Mouse (Mus musculus): ENCODE data around the gene Ramp1. TPM values are rescaled to one million over a fixed set of nuclear protein-coding genes. Genes with fewer than 3 reads are reported as not detected.

Ramp1 gene
- polyA plus RNA-seq, 1 experiment from 2014 or later: 5.2 TPM

DNA sequence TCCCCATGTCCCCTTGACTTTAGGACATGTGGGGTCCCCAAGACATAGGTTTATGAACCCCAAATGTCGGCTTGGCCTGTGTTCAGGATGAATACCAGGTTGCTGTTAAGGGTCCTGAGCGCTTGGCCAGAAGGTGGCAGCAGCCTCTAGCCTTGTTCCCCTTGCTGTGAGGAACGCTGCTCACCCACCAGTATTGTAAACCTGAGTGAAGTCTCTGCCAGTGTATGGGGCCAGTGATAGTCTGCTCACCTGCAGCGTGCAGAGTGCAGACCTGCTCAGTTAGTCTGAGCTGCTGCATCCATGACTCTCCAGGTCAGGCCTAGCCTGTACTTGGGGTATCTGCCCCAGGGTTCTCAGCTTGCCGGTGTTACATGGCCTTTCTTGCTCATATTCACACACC lies 536 bp upstream of the Ramp1 start:
- Histone ChIP-seq H3K4me3 (ENCODE audit: low read depth, low read length) (no peak overlapping the region), H3K9me3 (replicated peaks; ENCODE audit: control insufficient read depth, low read length) (no peaks in the 10 kb centered on the region), H3K4me2 (ENCODE audit: low read depth, low read length) (peak overlapping the region; percentile 61), H3K36me3 (ENCODE audit: control insufficient read depth, insufficient read depth) (no peaks in the 10 kb centered on the region), H3K27me3 (ENCODE audit: control insufficient read depth, insufficient read depth, low read depth, low read length) (peaks cover 21% of the 10 kb centered on the region), H3K27ac (ENCODE audit: low read length) (no peak overlapping the region), H3K4me1 (ENCODE audit: control insufficient read depth, low read depth, low read length) (peaks cover 8% of the 10 kb centered on the region), H3K9ac (ENCODE audit: low read depth, low read length) (no peak overlapping the region)
- WGBS (ENCODE audit: insufficient replicate concordance): 15% methylated on average over 5 of the region's 5 CpGs
- 0 out of 2 replicates have a peak, but pooled peaks have one; percentile 11 for ATAC-seq (ENCODE audit: low read depth)

DNA sequence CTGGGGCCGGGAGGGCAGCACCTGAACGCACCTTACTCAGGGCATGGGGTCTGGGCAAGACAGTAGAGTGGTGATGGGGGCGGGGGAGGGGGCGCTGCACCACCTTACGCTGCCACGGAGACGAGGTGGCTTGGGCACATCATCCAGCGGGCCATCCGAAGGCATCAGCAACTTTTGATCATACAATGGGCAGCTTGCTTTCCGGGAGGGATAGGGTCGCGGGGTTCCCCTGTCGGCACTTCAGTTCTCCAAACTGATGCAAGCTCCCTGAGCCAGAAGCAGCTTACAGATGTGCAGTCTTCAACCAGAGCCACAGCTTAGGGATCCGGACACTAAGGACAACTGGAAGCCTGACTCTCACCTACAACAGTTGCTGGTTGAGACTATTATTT lies 548 bp downstream of the Ramp1 start:
- Histone ChIP-seq H3K4me2 (ENCODE audit: low read depth, low read length) (peak overlapping the region; percentile 61), H3K4me1 (ENCODE audit: control insufficient read depth, low read depth, low read length) (peaks cover 8% of the 10 kb centered on the region), H3K27ac (ENCODE audit: low read length) (no peak overlapping the region), H3K4me3 (ENCODE audit: low read depth, low read length) (peak overlapping the region; percentile 55), H3K27me3 (ENCODE audit: control insufficient read depth, insufficient read depth, low read depth, low read length) (peaks cover 21% of the 10 kb centered on the region), H3K9me3 (replicated peaks; ENCODE audit: control insufficient read depth, low read length) (no peaks in the 10 kb centered on the region), H3K36me3 (ENCODE audit: control insufficient read depth, insufficient read depth) (no peaks in the 10 kb centered on the region), H3K9ac (ENCODE audit: low read depth, low read length) (peak overlapping the region; percentile 42)
- WGBS (ENCODE audit: insufficient replicate concordance): 4% methylated on average over 14 of the region's 14 CpGs
- ATAC-seq (ENCODE audit: low read depth): peak; percentile 21; the same call in 1 of the 2 replicates

DNA sequence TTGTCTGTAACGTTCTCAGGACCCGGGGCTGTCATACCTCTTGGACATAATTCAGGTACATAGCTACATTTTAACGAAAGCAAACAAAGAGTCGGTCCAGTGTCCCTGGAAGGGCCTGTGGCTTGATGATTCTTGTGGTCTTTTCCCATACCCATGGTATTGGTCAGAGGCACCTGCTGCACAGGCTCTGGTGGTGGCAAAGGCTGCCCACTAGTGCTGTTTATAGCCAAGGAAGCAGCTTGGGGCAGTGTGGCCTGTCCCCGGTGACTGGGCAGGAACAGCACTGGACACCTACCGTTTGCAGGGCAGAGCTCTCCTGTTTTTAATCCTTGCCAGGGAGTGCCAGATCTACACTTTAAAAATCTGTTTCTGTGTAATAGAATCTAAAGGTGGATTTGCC lies 1.1 kb downstream of the Ramp1 start:
- no peak overlapping the region for H3K27ac ChIP-seq (ENCODE audit: low read length)
- no peak for ATAC-seq (ENCODE audit: low read depth)
- H3K4me2 ChIP-seq (ENCODE audit: low read depth, low read length): peak overlapping the region; percentile 61; the same call in 1 of the 2 replicates
- no peaks in the 10 kb centered on the region for H3K9me3 ChIP-seq (replicated peaks; ENCODE audit: control insufficient read depth, low read length)
- no peaks in the 10 kb centered on the region for H3K36me3 ChIP-seq (ENCODE audit: control insufficient read depth, insufficient read depth)
- 35% methylated on average over 6 of the region's 6 CpGs for WGBS (ENCODE audit: insufficient replicate concordance)
- H3K27me3 ChIP-seq (ENCODE audit: control insufficient read depth, insufficient read depth, low read depth, low read length): peaks cover 21% of the 10 kb centered on the region
- peak overlapping the region; percentile 55 for H3K4me3 ChIP-seq (ENCODE audit: low read depth, low read length)
- H3K4me1 ChIP-seq (ENCODE audit: control insufficient read depth, low read depth, low read length): peaks cover 8% of the 10 kb centered on the region
- H3K9ac ChIP-seq (ENCODE audit: low read depth, low read length): no peak overlapping the region

DNA sequence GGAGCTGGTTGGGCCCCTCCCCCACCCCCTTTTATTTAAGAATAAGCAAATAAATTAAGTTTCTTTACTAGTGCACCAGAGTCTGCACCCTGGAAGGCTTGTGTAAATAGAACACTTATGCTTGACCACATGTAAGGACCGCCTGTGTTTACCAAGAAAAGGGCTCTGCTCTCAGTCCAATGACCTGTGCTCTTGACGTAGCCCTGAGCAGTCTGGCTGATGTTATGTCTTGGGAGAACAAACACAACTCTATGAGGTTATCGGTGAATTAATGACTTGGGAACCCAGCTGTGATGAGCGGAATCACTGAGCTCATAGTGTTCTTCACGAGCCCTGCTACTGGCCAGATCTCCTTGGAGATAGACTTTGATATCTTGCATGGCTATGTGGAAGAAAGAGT lies 1.6 kb downstream of the Ramp1 start:
- 47% methylated on average over 5 of the region's 5 CpGs for WGBS (ENCODE audit: insufficient replicate concordance)
- ATAC-seq (ENCODE audit: low read depth): no peak
- peaks cover 21% of the 10 kb centered on the region for H3K27me3 ChIP-seq (ENCODE audit: control insufficient read depth, insufficient read depth, low read depth, low read length)
- H3K27ac ChIP-seq (ENCODE audit: low read length): no peak overlapping the region
- H3K4me2 ChIP-seq (ENCODE audit: low read depth, low read length): no peak overlapping the region
- H3K4me1 ChIP-seq (ENCODE audit: control insufficient read depth, low read depth, low read length): peaks cover 8% of the 10 kb centered on the region
- H3K9me3 ChIP-seq (replicated peaks; ENCODE audit: control insufficient read depth, low read length): no peaks in the 10 kb centered on the region
- H3K4me3 ChIP-seq (ENCODE audit: low read depth, low read length): no peak overlapping the region
- H3K36me3 ChIP-seq (ENCODE audit: control insufficient read depth, insufficient read depth): no peaks in the 10 kb centered on the region
- H3K9ac ChIP-seq (ENCODE audit: low read depth, low read length): no peak overlapping the region

DNA sequence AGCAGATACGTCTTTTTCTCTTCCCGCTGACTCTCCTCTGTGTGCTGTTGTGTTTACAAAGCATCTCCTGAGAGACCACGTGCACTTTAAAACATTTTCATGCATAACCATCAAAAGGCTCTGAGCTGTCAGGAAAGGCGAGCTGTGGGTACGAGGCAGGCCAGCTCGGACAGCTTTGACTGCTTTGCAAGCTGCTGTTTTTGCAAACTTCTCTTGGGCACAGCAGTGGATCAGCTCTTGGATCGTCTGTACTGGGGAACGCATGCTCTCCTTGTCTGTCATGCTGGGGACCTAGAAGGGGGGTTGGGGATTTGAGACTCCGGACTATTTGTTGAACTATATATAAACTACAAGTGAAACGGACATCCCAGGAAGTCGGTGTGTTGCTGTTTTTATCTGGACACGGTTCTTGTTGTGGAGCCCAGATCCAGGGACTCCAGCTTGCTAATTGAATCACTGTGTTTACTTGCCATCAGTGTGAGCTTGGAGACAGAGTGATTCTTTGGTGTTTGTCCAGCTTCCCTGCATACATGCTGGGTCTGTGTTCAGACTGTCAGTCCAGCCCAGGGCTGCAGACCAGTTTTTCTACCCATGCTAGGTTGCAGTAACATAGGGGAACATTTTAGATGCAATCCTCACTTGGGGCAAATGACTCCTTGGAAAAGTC lies 2.3 kb downstream of the Ramp1 start:
- Histone ChIP-seq H3K9ac (ENCODE audit: low read depth, low read length) (no peak overlapping the region), H3K4me1 (ENCODE audit: control insufficient read depth, low read depth, low read length) (peaks cover 8% of the 10 kb centered on the region), H3K4me2 (ENCODE audit: low read depth, low read length) (no peak overlapping the region), H3K27me3 (ENCODE audit: control insufficient read depth, insufficient read depth, low read depth, low read length) (peaks cover 21% of the 10 kb centered on the region), H3K9me3 (replicated peaks; ENCODE audit: control insufficient read depth, low read length) (no peaks in the 10 kb centered on the region), H3K36me3 (ENCODE audit: control insufficient read depth, insufficient read depth) (no peaks in the 10 kb centered on the region), H3K4me3 (ENCODE audit: low read depth, low read length) (no peak overlapping the region), H3K27ac (ENCODE audit: low read length) (no peak overlapping the region)
- WGBS (ENCODE audit: insufficient replicate concordance): 21% methylated on average over 12 of the region's 12 CpGs
- no peak for ATAC-seq (ENCODE audit: low read depth)

DNA sequence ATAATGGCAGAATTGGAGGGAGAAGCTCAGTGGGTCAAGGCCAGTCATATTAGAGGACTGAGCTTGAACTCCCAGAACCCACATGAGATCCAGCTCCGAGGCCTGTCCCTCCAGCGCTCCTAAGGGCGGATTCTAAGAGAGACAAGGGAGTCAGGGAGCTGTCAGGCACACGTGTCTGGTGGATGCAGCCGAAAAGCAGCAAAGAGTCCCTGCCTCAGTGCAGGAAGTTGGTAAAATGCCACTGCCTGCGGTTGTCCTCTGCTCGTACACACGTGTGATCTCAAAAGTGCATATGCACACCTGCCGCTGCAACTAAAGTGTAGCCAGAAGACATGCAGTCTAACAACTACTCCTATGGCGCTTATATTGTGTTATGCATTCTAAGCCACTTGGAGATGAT lies 3.7 kb downstream of the Ramp1 start:
- Histone ChIP-seq H3K9me3 (replicated peaks; ENCODE audit: control insufficient read depth, low read length) (no peaks in the 10 kb centered on the region), H3K9ac (ENCODE audit: low read depth, low read length) (no peak overlapping the region), H3K27ac (ENCODE audit: low read length) (no peak overlapping the region), H3K27me3 (ENCODE audit: control insufficient read depth, insufficient read depth, low read depth, low read length) (peaks cover 21% of the 10 kb centered on the region), H3K36me3 (ENCODE audit: control insufficient read depth, insufficient read depth) (no peaks in the 10 kb centered on the region), H3K4me2 (ENCODE audit: low read depth, low read length) (no peak overlapping the region), H3K4me1 (ENCODE audit: control insufficient read depth, low read depth, low read length) (peaks cover 12% of the 10 kb centered on the region), H3K4me3 (ENCODE audit: low read depth, low read length) (no peak overlapping the region)
- WGBS (ENCODE audit: insufficient replicate concordance): 61% methylated on average over 10 of the region's 10 CpGs
- no peak for ATAC-seq (ENCODE audit: low read depth)

DNA sequence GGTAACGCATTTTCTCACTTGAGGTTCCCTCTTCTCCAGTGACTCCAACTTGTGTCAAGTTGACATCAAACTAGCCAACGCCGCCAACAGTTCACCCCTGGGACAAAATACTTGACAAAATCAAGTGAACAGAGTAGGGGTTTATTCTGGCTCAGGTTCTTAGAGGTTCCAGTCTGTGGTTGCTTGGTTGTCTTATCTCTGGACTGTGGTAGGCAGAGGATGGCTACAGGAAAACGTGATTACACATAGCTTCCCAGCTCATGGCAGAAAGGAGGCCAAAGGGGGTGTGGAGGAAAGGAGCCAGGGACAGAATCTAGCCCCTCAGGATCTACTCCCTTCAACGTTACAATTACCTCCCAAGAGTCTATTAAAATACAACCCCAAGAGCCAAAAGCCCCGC lies 7.1 kb downstream of the Ramp1 start:
- Histone ChIP-seq H3K4me3 (ENCODE audit: low read depth, low read length) (no peak overlapping the region), H3K27ac (ENCODE audit: low read length) (peak overlapping the region; percentile 25; the same call in 1 of the 2 replicates), H3K27me3 (ENCODE audit: control insufficient read depth, insufficient read depth, low read depth, low read length) (no peaks in the 10 kb centered on the region), H3K9me3 (replicated peaks; ENCODE audit: control insufficient read depth, low read length) (no peaks in the 10 kb centered on the region), H3K9ac (ENCODE audit: low read depth, low read length) (no peak overlapping the region), H3K4me2 (ENCODE audit: low read depth, low read length) (no peak overlapping the region), H3K36me3 (ENCODE audit: control insufficient read depth, insufficient read depth) (no peaks in the 10 kb centered on the region), H3K4me1 (ENCODE audit: control insufficient read depth, low read depth, low read length) (peaks cover 4% of the 10 kb centered on the region)
- 48% methylated on average over 6 of the region's 6 CpGs for WGBS (ENCODE audit: insufficient replicate concordance)
- ATAC-seq (ENCODE audit: low read depth): no peak

DNA sequence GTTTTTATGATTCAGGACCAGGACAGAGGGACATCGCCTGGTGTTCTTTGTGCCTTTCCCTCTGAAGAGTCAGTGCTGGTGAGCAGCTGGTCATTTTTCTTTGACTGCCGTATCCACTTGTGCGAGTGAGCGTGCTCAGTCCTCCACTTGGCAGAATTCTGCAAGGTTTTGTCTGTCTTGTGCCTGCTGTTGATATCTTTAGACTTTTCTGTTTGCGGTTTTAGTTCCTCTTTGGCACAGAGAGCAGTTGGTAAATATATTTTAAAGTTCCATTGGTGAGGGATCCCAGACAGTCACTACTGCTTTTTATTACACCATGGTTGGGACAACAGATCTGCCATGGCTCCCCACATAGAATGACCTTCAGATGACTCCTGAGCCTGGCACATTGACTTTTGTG lies 7.7 kb downstream of the Ramp1 start:
- H3K4me2 ChIP-seq (ENCODE audit: low read depth, low read length): no peak overlapping the region
- WGBS (ENCODE audit: insufficient replicate concordance): 25% methylated on average over 5 of the region's 5 CpGs
- no peaks in the 10 kb centered on the region for H3K36me3 ChIP-seq (ENCODE audit: control insufficient read depth, insufficient read depth)
- H3K9ac ChIP-seq (ENCODE audit: low read depth, low read length): no peak overlapping the region
- H3K27ac ChIP-seq (ENCODE audit: low read length): peak overlapping the region; percentile 25
- H3K4me3 ChIP-seq (ENCODE audit: low read depth, low read length): no peak overlapping the region
- no peaks in the 10 kb centered on the region for H3K9me3 ChIP-seq (replicated peaks; ENCODE audit: control insufficient read depth, low read length)
- ATAC-seq (ENCODE audit: low read depth): peak; percentile 22; the same call in 1 of the 2 replicates
- no peaks in the 10 kb centered on the region for H3K27me3 ChIP-seq (ENCODE audit: control insufficient read depth, insufficient read depth, low read depth, low read length)
- peaks cover 4% of the 10 kb centered on the region for H3K4me1 ChIP-seq (ENCODE audit: control insufficient read depth, low read depth, low read length)

DNA sequence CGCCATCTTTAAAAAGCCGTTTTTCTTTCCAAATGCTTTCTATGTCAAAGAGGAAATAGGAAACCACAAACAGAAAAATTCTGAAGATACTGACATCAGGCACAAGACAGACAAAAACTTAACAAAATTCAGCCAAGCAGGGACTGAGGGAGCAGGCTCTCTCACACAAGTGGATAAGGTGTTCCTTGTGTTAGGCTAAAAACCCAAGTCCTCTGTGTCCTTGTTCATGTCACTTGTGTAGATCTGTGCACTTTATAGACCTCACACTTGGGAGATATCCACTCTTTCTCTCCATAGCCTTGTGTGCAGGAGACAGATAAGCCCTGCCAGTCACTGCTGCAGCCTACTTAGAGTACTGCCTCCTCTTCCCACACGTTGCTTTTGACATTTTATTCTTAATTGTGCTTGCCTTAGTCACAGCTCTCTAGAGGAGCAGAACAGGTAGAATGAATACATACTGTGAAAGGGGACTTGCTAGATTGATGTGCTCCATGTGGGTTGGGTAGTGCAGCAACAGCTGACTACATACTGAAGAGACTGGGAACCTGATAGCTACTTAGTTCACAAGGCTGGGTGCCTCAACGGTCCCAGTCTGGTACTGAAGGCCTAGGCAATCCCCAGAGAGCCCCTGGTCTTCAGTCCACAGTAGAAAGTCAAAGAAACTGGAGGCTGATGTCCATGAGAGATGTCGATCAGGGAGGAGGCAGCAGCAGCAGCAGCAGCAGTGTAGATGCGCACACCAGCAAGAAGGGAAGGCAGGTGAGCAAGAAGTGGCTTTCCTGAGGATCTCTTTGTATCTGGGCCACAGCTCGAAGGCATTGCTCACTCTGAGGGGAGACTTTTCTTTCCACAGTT lies 8.4 kb downstream of the Ramp1 start:
- Histone ChIP-seq H3K9ac (ENCODE audit: low read depth, low read length) (no peak overlapping the region), H3K9me3 (replicated peaks; ENCODE audit: control insufficient read depth, low read length) (no peaks in the 10 kb centered on the region), H3K27ac (ENCODE audit: low read length) (peak overlapping the region; percentile 42), H3K4me1 (ENCODE audit: control insufficient read depth, low read depth, low read length) (peaks cover 4% of the 10 kb centered on the region), H3K27me3 (ENCODE audit: control insufficient read depth, insufficient read depth, low read depth, low read length) (no peaks in the 10 kb centered on the region), H3K4me2 (ENCODE audit: low read depth, low read length) (no peak overlapping the region), H3K36me3 (ENCODE audit: control insufficient read depth, insufficient read depth) (no peaks in the 10 kb centered on the region), H3K4me3 (ENCODE audit: low read depth, low read length) (no peak overlapping the region)
- peak; percentile 75 for ATAC-seq (ENCODE audit: low read depth)
- WGBS (ENCODE audit: insufficient replicate concordance): 31% methylated on average over 7 of the region's 7 CpGs
